Mouse (Mus musculus) thymus, postnatal 25 days (tissue): Measurements from ENCODE around the gene Gchfr.

Source experiments
- DNase-seq: peaks from one replicate; pipeline ENCODE4 v3.0.0; 2022

Gchfr gene

GRCm38 (mm10) chr2:119173991-119174651 is 6.5 kb downstream of the Gchfr start, which contains the start of gene Gm14137:
Gene Gm14137 (plus strand): TSS chr2:119174509.
- no peak for DNase-seq

GRCm38 (mm10) chr2:119174866-119175265 is 7.3 kb downstream of the Gchfr start:
- DNase-seq: no peak

- DNase-seq: no peak
Observed at GRCm38 (mm10) chr2:119175614-119176013, 8.0 kb downstream of the Gchfr start.

GRCm38 (mm10) chr2:119176761-119177160 is 9.2 kb downstream of the Gchfr start:
- no peak for DNase-seq

- DNase-seq: no peak
Observed at GRCm38 (mm10) chr2:119177384-119177939, 9.9 kb downstream of the Gchfr start.

- DNase-seq: no peak
Observed at GRCm38 (mm10) chr2:119182914-119183313, 15.3 kb downstream of the Gchfr start.

- DNase-seq: peak; percentile 85
Observed at GRCm38 (mm10) chr2:119189029-119189710, 21.6 kb downstream of the Gchfr start.

- DNase-seq: no peak
Observed at GRCm38 (mm10) chr2:119190969-119191368, 23.4 kb downstream of the Gchfr start.

- DNase-seq: no peak
Observed at GRCm38 (mm10) chr2:119194140-119194539, 26.6 kb downstream of the Gchfr start.

- DNase-seq: no peak
Observed at GRCm38 (mm10) chr2:119196316-119197108, 28.9 kb downstream of the Gchfr start.

GRCm38 (mm10) chr2:119197493-119197892 is 29.9 kb downstream of the Gchfr start:
- DNase-seq: no peak

GRCm38 (mm10) chr2:119198049-119198448 is 30.5 kb downstream of the Gchfr start:
- DNase-seq: no peak

- no peak for DNase-seq
Observed at GRCm38 (mm10) chr2:119198934-119199333, 31.4 kb downstream of the Gchfr start.

GRCm38 (mm10) chr2:119202914-119203453 is 35.4 kb downstream of the Gchfr start:
- no peak for DNase-seq

- no peak for DNase-seq
Observed at GRCm38 (mm10) chr2:119203871-119204460, 36.4 kb downstream of the Gchfr start.

GRCm38 (mm10) chr2:119207961-119208343 is 40.4 kb downstream of the Gchfr start:
- DNase-seq: no peak

GRCm38 (mm10) chr2:119208344-119209175 is 41.0 kb downstream of the Gchfr start, which contains the start of the genes Zfyve19 and Dnajc17:
Gene Zfyve19 (plus strand): TSS chr2:119208617.
Gene Dnajc17 (minus strand): TSS chr2:119208795.
- DNase-seq: peak; percentile 93

- DNase-seq: no peak
Observed at GRCm38 (mm10) chr2:119209176-119209507, 41.6 kb downstream of the Gchfr start.
